Mouse (Mus musculus): Measurements from ENCODE around the gene Zbtb42.

Gene Zbtb42

GRCm38 (mm10) chr12:112727801-112728200 lies 49.2 kb downstream of the Zbtb42 start:
- ATAC-seq (ENCODE audit: low TSS enrichment): no peak

GRCm38 (mm10) chr12:112730808-112731207 lies 52.2 kb downstream of the Zbtb42 start:
- no peak for ATAC-seq (ENCODE audit: low TSS enrichment)
